Mouse (Mus musculus): ENCODE measurements at regions not wholly inside any gene's neighbourhood (a gene's known extent, or its start where the extent isn't known, plus 50 kb on each side); places are given as distances from the start of the nearest gene placed in this dataset.

GRCm38 (mm10) chr9:93870778-93871177 lies 667.1 kb downstream of the 1190002N15Rik start:
- TF ChIP-seq CTCF (IDR thresholded peaks at IDR 0.05; ENCODE audit: borderline replicate concordance, insufficient read depth, low read length) (no peak), POLR2A (IDR thresholded peaks at IDR 0.05; ENCODE audit: low read depth, low read length) (no peak)

Data from embryonic fibroblast, embryonic 13.5 days (primary cell).